Mouse (Mus musculus): ENCODE results near the gene Gm49661. TPM values are rescaled to one million over a fixed set of nuclear protein-coding genes. Genes with fewer than 3 reads are reported as not detected.

The Gm49661 gene
- polyA plus RNA-seq, 1 experiment, result not detected

- TF ChIP-seq POLR2A (IDR thresholded peaks at IDR 0.05; ENCODE audit: borderline replicate concordance, low read depth, low read length), result no peak
- no peak; the same call in 1 of the 2 replicates for TF ChIP-seq CTCF (IDR thresholded peaks at IDR 0.05; ENCODE audit: low read depth, low read length)
- Histone ChIP-seq H3K27ac (ENCODE audit: insufficient read depth, low read depth, low read length) (peak overlapping the region; percentile 99), H3K4me3 (ENCODE audit: insufficient read depth, low read length) (peak overlapping the region; percentile 71), H3K4me1 (ENCODE audit: control insufficient read depth, insufficient read depth, low read length) (peaks cover 53% of the 10 kb centered on the region)
Measured at GRCm38 (mm10) chr8:84985049-84985683, 15.9 kb upstream of the Gm49661 start.

- Histone ChIP-seq H3K4me1 (ENCODE audit: control insufficient read depth, insufficient read depth, low read length) (peaks cover 53% of the 10 kb centered on the region), H3K4me3 (ENCODE audit: insufficient read depth, low read length) (peak overlapping the region; percentile 71)
- TF ChIP-seq CTCF (IDR thresholded peaks at IDR 0.05; ENCODE audit: low read depth, low read length) (no peak), POLR2A (IDR thresholded peaks at IDR 0.05; ENCODE audit: borderline replicate concordance, low read depth, low read length) (no peak)
Measured at GRCm38 (mm10) chr8:84984294-84985048, 15.2 kb upstream of the Gm49661 start.

GRCm38 (mm10) chr8:84982499-84983011 is 13.3 kb upstream of the Gm49661 start:
- TF ChIP-seq CTCF (IDR thresholded peaks at IDR 0.05; ENCODE audit: low read depth, low read length) (no peak), POLR2A (IDR thresholded peaks at IDR 0.05; ENCODE audit: borderline replicate concordance, low read depth, low read length) (no peak)
- peak overlapping the region; percentile 94 for H3K27ac ChIP-seq (ENCODE audit: insufficient read depth, low read depth, low read length)
- H3K4me3 ChIP-seq (ENCODE audit: insufficient read depth, low read length), result peak overlapping the region; percentile 18
- H3K4me1 ChIP-seq (ENCODE audit: control insufficient read depth, insufficient read depth, low read length), result peaks cover 52% of the 10 kb centered on the region

More at GRCm38 (mm10) chr8:84984294-84985048, 15.2 kb upstream of the Gm49661 start:
- peak overlapping the region; percentile 99 for H3K27ac ChIP-seq (ENCODE audit: insufficient read depth, low read depth, low read length)

GRCm38 (mm10) chr8:84981644-84982498 is 12.6 kb upstream of the Gm49661 start:
- no peak for TF ChIP-seq CTCF (IDR thresholded peaks at IDR 0.05; ENCODE audit: low read depth, low read length)
- no peak for TF ChIP-seq POLR2A (IDR thresholded peaks at IDR 0.05; ENCODE audit: borderline replicate concordance, low read depth, low read length)
- H3K4me1 ChIP-seq (ENCODE audit: control insufficient read depth, insufficient read depth, low read length), result peaks cover 49% of the 10 kb centered on the region
- peak overlapping the region; percentile 18 for H3K4me3 ChIP-seq (ENCODE audit: insufficient read depth, low read length)
- H3K27ac ChIP-seq (ENCODE audit: insufficient read depth, low read depth, low read length), result peak overlapping the region; percentile 94

- Histone ChIP-seq H3K4me3 (ENCODE audit: insufficient read depth, low read length) (peak overlapping the region; percentile 56), H3K27ac (ENCODE audit: insufficient read depth, low read depth, low read length) (peak overlapping the region; percentile 94), H3K4me1 (ENCODE audit: control insufficient read depth, insufficient read depth, low read length) (peaks cover 44% of the 10 kb centered on the region)
- TF ChIP-seq POLR2A (IDR thresholded peaks at IDR 0.05; ENCODE audit: borderline replicate concordance, low read depth, low read length) (0 out of 2 replicates have a peak, but pooled peaks have one; percentile 34), CTCF (IDR thresholded peaks at IDR 0.05; ENCODE audit: low read depth, low read length) (no peak)
Measured at GRCm38 (mm10) chr8:84980622-84981358, 11.6 kb upstream of the Gm49661 start.

GRCm38 (mm10) chr8:84979599-84980421 is 10.6 kb upstream of the Gm49661 start:
- H3K4me1 ChIP-seq (ENCODE audit: control insufficient read depth, insufficient read depth, low read length), result peaks cover 46% of the 10 kb centered on the region
- TF ChIP-seq CTCF (IDR thresholded peaks at IDR 0.05; ENCODE audit: low read depth, low read length) (no peak), POLR2A (IDR thresholded peaks at IDR 0.05; ENCODE audit: borderline replicate concordance, low read depth, low read length) (no peak)
- peak overlapping the region; percentile 94 for H3K27ac ChIP-seq (ENCODE audit: insufficient read depth, low read depth, low read length)
- H3K4me3 ChIP-seq (ENCODE audit: insufficient read depth, low read length), result peak overlapping the region; percentile 56

- H3K4me3 ChIP-seq (ENCODE audit: insufficient read depth, low read length), result peak within 1 kb of the TSS; percentile 89
- peak within 1 kb of the TSS; percentile 94 for H3K27ac ChIP-seq (ENCODE audit: insufficient read depth, low read depth, low read length)
- no peak for TF ChIP-seq CTCF (IDR thresholded peaks at IDR 0.05; ENCODE audit: low read depth, low read length)
- peak; percentile 100 for TF ChIP-seq POLR2A (IDR thresholded peaks at IDR 0.05; ENCODE audit: borderline replicate concordance, low read depth, low read length)
- H3K4me1 ChIP-seq (ENCODE audit: control insufficient read depth, insufficient read depth, low read length), result peaks cover 37% of the 10 kb centered on the region
Measured at GRCm38 (mm10) chr8:84978248-84978940, 9.2 kb upstream of the Gm49661 start, which contains the start of gene Junb. Junb (minus strand) TSS chr8:84978718.

Measured in bone marrow macrophage, adult 2 months (primary cell).